Mouse (Mus musculus): ENCODE data around the gene Trim23. TPM values are rescaled to one million over a fixed set of nuclear protein-coding genes. Genes with fewer than 3 reads are reported as not detected.
A peak's percentile ranks its signal among the peaks of the same experiment; 100 is the strongest.
"Not testable (repeated sequence)": the region's sequence is repeated elsewhere in the genome, so short reads cannot be mapped to it uniquely, and the experiment has no call there.

Trim23 gene
- polyA plus RNA-seq, 1 experiment from 2014 or later = 19.7 TPM

DNA sequence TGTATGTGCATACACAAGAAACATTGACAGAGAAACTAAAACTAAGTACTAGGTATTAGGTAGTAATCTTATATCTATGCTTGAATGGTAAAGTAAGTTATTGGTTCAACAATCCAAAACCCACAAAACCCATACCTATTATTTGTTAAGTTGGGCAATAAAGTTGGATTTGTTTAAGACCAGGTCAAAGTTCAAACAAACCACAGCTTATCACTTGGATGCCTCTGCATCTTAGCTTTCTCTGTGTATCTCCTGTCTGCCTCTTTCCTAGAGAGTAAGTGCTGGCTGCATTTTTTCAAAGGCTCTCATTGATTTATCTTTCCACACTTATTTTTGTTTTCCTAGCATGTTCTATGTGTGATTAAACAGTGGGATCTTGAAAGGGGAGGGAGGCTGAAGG is 6.1 kb upstream of the Trim23 start:
- H3K36me3 ChIP-seq (ENCODE audit: insufficient read depth, low read length) = peaks cover 9% of the 10 kb centered on the region
- H3K4me1 ChIP-seq (ENCODE audit: insufficient read depth, low read length) = peaks cover 7% of the 10 kb centered on the region
- no peak overlapping the region for H3K9ac ChIP-seq (replicated peaks; ENCODE audit: low read length)
- ATAC-seq (ENCODE audit: low FRiP score, low TSS enrichment) = no peak
- no peak overlapping the region for H3K4me3 ChIP-seq (ENCODE audit: low read length)
- H3K4me2 ChIP-seq (replicated peaks; ENCODE audit: low read depth, low read length) = no peak overlapping the region
- H3K9me3 ChIP-seq (ENCODE audit: low read length) = no peaks in the 10 kb centered on the region
- H3K27me3 ChIP-seq (ENCODE audit: insufficient read depth, low read length) = no peaks in the 10 kb centered on the region
- H3K27ac ChIP-seq (ENCODE audit: low read length) = no peak overlapping the region

DNA sequence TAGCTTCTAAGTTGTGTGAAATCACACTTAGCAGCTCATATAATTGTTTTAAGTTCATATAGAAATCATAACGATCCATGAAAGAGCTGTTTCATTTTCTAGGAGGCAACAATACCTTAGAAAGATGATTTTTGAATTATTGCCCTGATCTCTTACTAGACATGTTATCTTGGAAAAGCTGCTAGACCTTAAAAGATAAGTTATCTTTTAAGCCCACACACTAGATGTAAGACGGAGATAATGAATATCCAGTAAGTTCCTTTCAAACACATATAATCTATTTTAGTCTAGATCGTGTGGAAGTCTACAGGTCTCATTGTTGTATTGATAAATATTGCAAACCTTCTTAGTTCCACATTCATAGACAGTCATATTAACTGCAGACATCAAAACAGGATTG is 1.7 kb upstream of the Trim23 start:
- 71% methylated on average over 3 of the region's 3 CpGs for WGBS

DNA sequence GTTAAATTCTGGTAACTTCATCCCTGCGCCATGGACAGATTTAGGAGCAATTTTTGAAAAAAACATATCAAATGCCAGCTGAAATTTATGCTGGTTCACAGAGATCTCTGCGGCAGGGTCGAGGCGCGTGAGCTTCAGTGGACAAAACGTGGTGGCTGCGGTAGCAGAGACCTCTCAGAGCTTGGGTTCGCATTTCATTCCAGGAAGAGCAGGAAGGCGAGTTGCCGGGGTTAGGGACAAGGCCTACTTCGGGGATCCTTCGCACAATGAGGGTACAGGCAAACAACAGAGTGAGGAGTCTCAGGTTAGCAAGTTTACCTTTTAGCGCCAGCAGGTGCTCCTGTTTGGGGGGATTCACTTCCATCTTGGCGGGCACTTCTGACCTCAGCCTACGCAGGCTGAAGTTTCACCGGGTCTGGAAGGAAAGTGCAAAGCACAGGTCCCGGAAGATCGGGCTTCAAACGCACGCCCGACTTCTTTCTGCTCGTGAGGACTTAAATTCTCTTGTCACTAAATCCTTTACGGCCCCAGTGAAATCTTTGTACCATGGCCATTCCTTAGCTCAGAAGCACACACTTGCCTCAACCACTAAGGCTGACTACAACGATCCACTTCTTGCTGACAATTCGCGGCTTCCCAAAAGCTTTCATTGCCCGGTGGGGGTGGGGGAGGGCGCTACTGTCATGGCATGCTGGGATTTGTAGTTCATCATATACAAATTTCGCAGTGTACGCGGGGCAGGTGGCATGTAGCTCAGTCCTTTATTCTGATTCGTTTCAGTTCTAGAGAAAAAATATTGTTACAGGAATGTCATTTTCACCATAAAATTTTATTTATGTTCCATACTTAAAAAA is 574 bp upstream of the Trim23 start, which contains the start of gene Trappc13:
Gene Trappc13, minus strand, starts transcription at position 674 of the 854 bp plus-strand sequence.
- Histone ChIP-seq H3K4me1 (ENCODE audit: insufficient read depth, low read length) (peaks cover 11% of the 10 kb centered on the region), H3K9me3 (ENCODE audit: low read length) (no peaks in the 10 kb centered on the region), H3K36me3 (ENCODE audit: insufficient read depth, low read length) (0 out of 2 replicates have a peak, but pooled peaks cover 4% of the 10 kb centered on the region), H3K27me3 (ENCODE audit: insufficient read depth, low read length) (no peaks in the 10 kb centered on the region), H3K4me2 (replicated peaks; ENCODE audit: low read depth, low read length) (peak within 1 kb of the TSS; percentile 71), H3K27ac (ENCODE audit: low read length) (peak within 1 kb of the TSS; percentile 84), H3K9ac (replicated peaks; ENCODE audit: low read length) (peak within 1 kb of the TSS; percentile 94), H3K4me3 (ENCODE audit: low read length) (peak within 1 kb of the TSS; percentile 97)
- peak; percentile 91 for ATAC-seq (ENCODE audit: low FRiP score, low TSS enrichment)
- WGBS = under 1% methylated on average over 32 of the region's 32 CpGs

More for the DNA sequence above, 1.7 kb upstream of the Trim23 start:
- no peak for ATAC-seq (ENCODE audit: low FRiP score, low TSS enrichment)
- H3K27me3 ChIP-seq (ENCODE audit: insufficient read depth, low read length) = no peaks in the 10 kb centered on the region
- H3K4me1 ChIP-seq (ENCODE audit: insufficient read depth, low read length) = peaks cover 11% of the 10 kb centered on the region
- H3K4me2 ChIP-seq (replicated peaks; ENCODE audit: low read depth, low read length) = peak overlapping the region; percentile 54
- H3K4me3 ChIP-seq (ENCODE audit: low read length) = peak overlapping the region; percentile 37
- no peaks in the 10 kb centered on the region for H3K9me3 ChIP-seq (ENCODE audit: low read length)
- no peak overlapping the region for H3K27ac ChIP-seq (ENCODE audit: low read length)
- no peaks in the 10 kb centered on the region for H3K36me3 ChIP-seq (ENCODE audit: insufficient read depth, low read length)
- H3K9ac ChIP-seq (replicated peaks; ENCODE audit: low read length) = 0 out of 2 replicates have a peak overlapping the region, but pooled peaks have one; percentile 41

DNA sequence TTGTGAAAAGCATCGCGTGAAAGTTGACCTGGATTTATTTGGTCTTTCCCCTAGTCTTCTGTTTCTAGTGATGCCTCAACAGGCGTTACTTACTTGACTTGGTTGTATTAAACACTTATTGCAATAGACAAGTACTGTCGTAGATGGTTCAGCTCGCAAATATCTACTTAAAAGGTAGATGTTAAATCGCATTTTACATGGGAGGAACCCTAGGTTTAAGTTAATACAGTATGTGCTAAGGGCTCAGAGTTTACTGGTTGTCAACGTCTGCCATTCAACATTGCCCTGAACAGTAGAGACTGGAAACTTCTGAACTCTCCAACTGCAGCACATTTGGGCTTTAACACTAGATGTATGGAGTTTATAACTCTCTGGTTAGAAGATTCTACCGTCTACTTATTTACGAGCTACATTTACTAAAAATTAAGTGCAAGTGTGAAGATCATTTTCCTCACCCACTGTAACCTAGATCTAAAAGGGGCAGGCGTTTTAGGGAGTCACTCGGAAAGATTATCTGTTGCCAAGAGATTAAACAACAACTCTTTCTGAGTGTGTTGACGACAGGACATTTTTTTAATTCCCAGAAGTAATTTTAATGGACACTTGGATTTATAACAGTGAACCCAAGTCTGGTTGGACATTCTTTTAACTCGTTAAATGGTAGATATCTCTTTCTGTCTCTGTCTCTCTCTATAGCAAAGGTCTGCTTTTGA is 735 bp downstream of the Trim23 start:
- Histone ChIP-seq H3K4me2 (replicated peaks; ENCODE audit: low read depth, low read length) (peak overlapping the region; percentile 59), H3K9me3 (ENCODE audit: low read length) (no peaks in the 10 kb centered on the region), H3K36me3 (ENCODE audit: insufficient read depth, low read length) (0 out of 2 replicates have a peak, but pooled peaks cover 4% of the 10 kb centered on the region), H3K27ac (ENCODE audit: low read length) (peak overlapping the region; percentile 84), H3K4me3 (ENCODE audit: low read length) (peak overlapping the region; percentile 97), H3K27me3 (ENCODE audit: insufficient read depth, low read length) (no peaks in the 10 kb centered on the region), H3K9ac (replicated peaks; ENCODE audit: low read length) (peak overlapping the region; percentile 94), H3K4me1 (ENCODE audit: insufficient read depth, low read length) (peaks cover 11% of the 10 kb centered on the region)
- 12% methylated on average over 13 of the region's 13 CpGs for WGBS
- no peak for ATAC-seq (ENCODE audit: low FRiP score, low TSS enrichment)

DNA sequence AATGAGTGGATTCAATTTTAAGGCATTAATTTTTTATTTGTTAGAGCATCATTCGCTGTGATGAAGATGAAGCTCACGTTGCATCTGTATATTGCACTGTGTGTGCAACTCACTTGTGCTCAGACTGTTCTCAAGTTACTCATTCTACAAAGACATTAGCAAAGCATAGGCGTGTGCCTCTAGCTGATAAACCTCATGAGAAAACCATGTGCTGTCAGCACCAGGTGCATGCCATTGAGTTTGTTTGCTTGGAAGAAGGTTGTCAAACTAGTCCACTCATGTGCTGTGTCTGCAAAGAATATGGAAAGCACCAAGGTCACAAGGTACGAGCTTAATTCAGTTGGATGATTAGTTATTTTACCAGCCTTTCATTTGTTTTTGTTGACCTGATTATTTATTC is 8.8 kb downstream of the Trim23 start:
- Histone ChIP-seq H3K9me3 (ENCODE audit: low read length) (no peaks in the 10 kb centered on the region), H3K9ac (replicated peaks; ENCODE audit: low read length) (no peak overlapping the region), H3K4me1 (ENCODE audit: insufficient read depth, low read length) (no peaks in the 10 kb centered on the region), H3K4me2 (replicated peaks; ENCODE audit: low read depth, low read length) (no peak overlapping the region), H3K36me3 (ENCODE audit: insufficient read depth, low read length) (peaks cover 20% of the 10 kb centered on the region; the same call in 1 of the 2 replicates), H3K4me3 (ENCODE audit: low read length) (no peak overlapping the region), H3K27me3 (ENCODE audit: insufficient read depth, low read length) (no peaks in the 10 kb centered on the region), H3K27ac (ENCODE audit: low read length) (no peak overlapping the region)
- 80% methylated on average over 4 of the region's 4 CpGs for WGBS
- ATAC-seq (ENCODE audit: low FRiP score, low TSS enrichment) = no peak

DNA sequence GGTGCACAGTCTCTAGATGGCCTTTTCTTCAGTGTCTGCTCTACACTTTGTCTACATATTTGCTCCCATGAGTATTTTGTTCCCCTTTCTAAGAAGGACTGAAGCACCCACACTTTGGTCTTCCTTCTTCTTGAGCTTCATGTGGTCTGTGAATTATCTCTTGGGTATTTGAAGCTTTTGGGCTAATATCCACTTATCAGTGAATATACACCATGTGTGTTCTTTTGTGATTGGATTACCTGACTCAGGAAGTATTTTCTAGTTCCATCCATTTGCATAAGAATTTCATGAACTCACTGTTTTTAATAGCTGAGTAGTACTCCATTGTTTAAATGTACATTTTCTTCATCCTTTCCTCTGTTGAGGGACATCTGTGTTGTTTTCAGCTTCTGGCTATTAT is 17.3 kb downstream of the Trim23 start:
- not testable (repeated sequence) for H3K9ac ChIP-seq (replicated peaks; ENCODE audit: low read length); H3K27ac ChIP-seq (ENCODE audit: low read length); H3K9me3 ChIP-seq (ENCODE audit: low read length); ATAC-seq (ENCODE audit: low FRiP score, low TSS enrichment); H3K4me1 ChIP-seq (ENCODE audit: insufficient read depth, low read length); H3K27me3 ChIP-seq (ENCODE audit: insufficient read depth, low read length); H3K4me3 ChIP-seq (ENCODE audit: low read length); H3K4me2 ChIP-seq (replicated peaks; ENCODE audit: low read depth, low read length)
- peaks cover 17% of the 10 kb centered on the region for H3K36me3 ChIP-seq (ENCODE audit: insufficient read depth, low read length)

DNA sequence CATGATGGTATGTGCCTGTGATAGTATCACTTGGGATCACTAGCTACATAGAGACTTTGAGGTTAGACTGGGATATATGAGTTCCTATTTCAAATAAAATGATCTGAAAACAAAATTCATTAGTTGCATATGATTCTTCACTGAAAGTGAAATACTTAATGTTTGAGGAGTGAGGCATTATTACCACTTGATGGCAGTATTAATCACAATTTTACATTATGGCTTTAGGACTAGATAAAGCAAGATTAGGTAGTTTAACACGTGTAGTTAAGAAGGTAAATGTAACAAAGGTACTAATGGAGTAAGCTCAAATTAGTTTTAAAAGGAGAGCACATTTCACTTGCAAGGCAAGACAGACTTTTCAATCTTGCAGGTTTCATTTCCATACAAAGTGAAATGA is 25.7 kb downstream of the Trim23 start:
- Histone ChIP-seq H3K4me2 (replicated peaks; ENCODE audit: low read depth, low read length) (no peak overlapping the region), H3K27ac (ENCODE audit: low read length) (no peak overlapping the region), H3K4me1 (ENCODE audit: insufficient read depth, low read length) (no peaks in the 10 kb centered on the region), H3K36me3 (ENCODE audit: insufficient read depth, low read length) (peaks cover 16% of the 10 kb centered on the region; the same call in 1 of the 2 replicates), H3K9me3 (ENCODE audit: low read length) (no peaks in the 10 kb centered on the region), H3K27me3 (ENCODE audit: insufficient read depth, low read length) (no peaks in the 10 kb centered on the region), H3K9ac (replicated peaks; ENCODE audit: low read length) (no peak overlapping the region), H3K4me3 (ENCODE audit: low read length) (no peak overlapping the region)
- ATAC-seq (ENCODE audit: low FRiP score, low TSS enrichment) = no peak
- WGBS = 70% methylated on average over 1 of the region's 1 CpGs

DNA sequence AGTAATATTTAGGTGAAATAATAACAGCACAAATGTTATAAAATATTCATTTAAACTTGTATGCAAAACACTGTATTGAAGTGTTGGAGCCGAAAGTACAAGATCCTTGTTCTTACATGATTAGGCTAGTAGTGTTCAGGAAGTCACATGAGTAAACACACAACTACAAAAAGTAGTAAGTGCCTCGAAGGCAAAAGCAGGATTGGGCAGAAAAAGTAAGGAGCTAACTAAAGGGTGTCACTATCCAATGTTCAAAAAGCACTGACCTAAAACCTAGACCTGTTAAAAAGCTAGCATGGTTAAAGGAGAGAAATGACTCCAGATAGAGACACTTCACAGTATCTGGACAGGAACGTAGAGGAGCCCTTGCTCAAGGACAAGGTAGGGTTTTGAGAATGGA is 48.9 kb downstream of the Trim23 start:
- H3K4me3 ChIP-seq (ENCODE audit: low read length) = peak overlapping the region; percentile 73
- H3K27me3 ChIP-seq (ENCODE audit: insufficient read depth, low read length) = no peaks in the 10 kb centered on the region
- H3K9ac ChIP-seq (replicated peaks; ENCODE audit: low read length) = peak overlapping the region; percentile 62
- H3K4me1 ChIP-seq (ENCODE audit: insufficient read depth, low read length) = peaks cover 17% of the 10 kb centered on the region
- H3K27ac ChIP-seq (ENCODE audit: low read length) = no peak overlapping the region
- no peaks in the 10 kb centered on the region for H3K9me3 ChIP-seq (ENCODE audit: low read length)
- ATAC-seq (ENCODE audit: low FRiP score, low TSS enrichment) = no peak
- 0 out of 2 replicates have a peak, but pooled peaks cover 3% of the 10 kb centered on the region for H3K36me3 ChIP-seq (ENCODE audit: insufficient read depth, low read length)
- peak overlapping the region; percentile 78 for H3K4me2 ChIP-seq (replicated peaks; ENCODE audit: low read depth, low read length)
- 51% methylated on average over 3 of the region's 3 CpGs for WGBS

DNA sequence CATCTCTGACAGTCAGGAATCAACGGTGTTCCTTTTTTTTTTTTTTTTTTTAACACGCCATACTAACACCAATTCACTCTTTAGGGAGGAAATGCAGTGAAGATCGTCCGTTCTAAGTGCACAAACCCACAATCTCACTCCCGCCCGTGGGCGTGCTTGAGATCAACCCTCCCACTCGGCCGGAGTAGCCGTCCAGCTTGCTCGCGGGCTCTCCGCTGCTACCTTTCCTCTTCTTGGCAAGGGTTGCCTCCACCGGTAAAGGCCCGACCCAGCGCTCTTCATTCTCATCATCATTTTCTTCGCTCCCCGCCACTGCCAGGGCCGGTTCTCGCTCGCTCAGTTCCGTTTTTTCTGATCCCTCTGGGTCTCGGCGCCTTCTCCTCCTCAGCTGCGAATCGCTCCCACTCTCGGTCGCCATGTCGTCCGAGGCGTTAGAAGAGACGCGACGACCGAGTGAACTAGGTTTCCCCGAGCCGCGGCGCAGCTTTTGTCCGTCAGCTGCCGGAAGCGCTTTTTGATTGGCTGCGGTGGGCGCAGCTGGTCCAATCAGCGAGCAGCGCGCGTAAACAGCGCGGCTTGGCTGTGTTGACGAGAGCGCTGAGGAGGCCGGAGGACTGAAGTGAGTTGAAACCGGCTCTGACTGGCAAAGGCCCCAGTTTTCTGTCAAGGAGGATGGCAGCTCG is 49.9 kb downstream of the Trim23 start, which contains the start of the genes Cenpk and Ppwd1:
Gene Cenpk, plus strand, starts transcription at position 228 of the 683 bp plus-strand sequence.
Gene Ppwd1, minus strand, starts transcription at position 460 of the 683 bp plus-strand sequence.
- ATAC-seq (ENCODE audit: low FRiP score, low TSS enrichment) = peak; percentile 99
- WGBS = under 1% methylated on average over 55 of the region's 55 CpGs
- Histone ChIP-seq H3K27me3 (ENCODE audit: insufficient read depth, low read length) (no peaks in the 10 kb centered on the region), H3K4me2 (replicated peaks; ENCODE audit: low read depth, low read length) (peak within 1 kb of the TSS; percentile 78), H3K36me3 (ENCODE audit: insufficient read depth, low read length) (0 out of 2 replicates have a peak, but pooled peaks cover 5% of the 10 kb centered on the region), H3K9me3 (ENCODE audit: low read length) (no peaks in the 10 kb centered on the region), H3K27ac (ENCODE audit: low read length) (peak within 1 kb of the TSS; percentile 88), H3K4me1 (ENCODE audit: insufficient read depth, low read length) (peaks cover 17% of the 10 kb centered on the region), H3K4me3 (ENCODE audit: low read length) (peak within 1 kb of the TSS; percentile 73), H3K9ac (replicated peaks; ENCODE audit: low read length) (peak within 1 kb of the TSS; percentile 88)
